Mouse (Mus musculus) neural tube, embryonic 11.5 days (tissue): ENCODE data around the gene Gng8. TPM values are rescaled to one million over a fixed set of nuclear protein-coding genes. Genes with fewer than 3 reads are reported as not detected.

Source experiments
- ATAC-seq: fragments of 200-750 bp; cut with Nextera tagmentation; 2 replicates; pipeline ENCODE4 v1.8.0; 2017; ENCODE audit warnings: moderate number of reproducible peaks, mild to moderate bottlenecking, moderate TSS enrichment, moderate library complexity; ENCODE audit not compliant: insufficient read depth, low FRiP score, low TSS enrichment
- DNase-seq: peaks from one replicate; pipeline ENCODE4 v3.0.0-alpha.2; 2015; ENCODE audit warnings: low spot score
- H3K27ac ChIP-seq: fragments of 300-500 bp; sonication (generic); 2 replicates; pipeline ENCODE4 v1.5.1; 2014; ENCODE audit warnings: low read depth, mild to moderate bottlenecking, low read length
- H3K27me3 ChIP-seq: fragments of 300-500 bp; sonication (generic); 2 replicates; pipeline ENCODE4 v1.6.1; 2014; ENCODE audit warnings: mild to moderate bottlenecking, low read length, mixed read lengths; ENCODE audit not compliant: control insufficient read depth, insufficient read depth
- H3K36me3 ChIP-seq: fragments of 300-500 bp; sonication (generic); 2 replicates; pipeline ENCODE4 v1.6.1; 2014; ENCODE audit warnings: mild to moderate bottlenecking, low read length, moderate library complexity, mixed read lengths; ENCODE audit not compliant: control insufficient read depth, insufficient read depth
- H3K4me1 ChIP-seq: fragments of 300-500 bp; sonication (generic); 2 replicates; pipeline ENCODE4 v1.6.1; 2014; ENCODE audit warnings: low read length, mixed read lengths; ENCODE audit not compliant: control insufficient read depth, insufficient read depth
- H3K4me2 ChIP-seq: fragments of 300-500 bp; sonication (generic); 2 replicates; pipeline ENCODE4 v1.6.1; 2014; ENCODE audit warnings: low read depth, mild to moderate bottlenecking, moderate library complexity
- H3K4me3 ChIP-seq: fragments of 300-500 bp; sonication (generic); 2 replicates; pipeline ENCODE4 v1.5.1; 2014; ENCODE audit warnings: low read depth, low read length
- H3K9ac ChIP-seq: fragments of 300-500 bp; sonication (generic); 2 replicates; pipeline ENCODE4 v1.6.1; 2014; ENCODE audit warnings: mild to moderate bottlenecking, low read length
- H3K9me3 ChIP-seq: fragments of 300-500 bp; sonication (generic); 2 replicates; pipeline ENCODE4 v1.6.1; 2016; ENCODE audit warnings: low read length; ENCODE audit not compliant: control insufficient read depth
- WGBS: fragments of 180-500 bp; shearing (Covaris S2); extraction: QIAGEN DNeasy Blood & Tissue Kit; methylation state at CpG from one replicate; pipeline ENCODE4 v1.1.7; 2014; 5-methylcytosine and 5-hydroxymethylcytosine counted together
- polyA plus RNA-seq: library from polyadenylated mRNA; unstranded; fragments of >200 nt; fragmentation: Nextera tagmentation; extraction: Ambion mirVana; gene quantifications from 2 replicates; pipeline ENCODE4 v1.2.1, GENCODE M21; 2014

Gng8 gene
- polyA plus RNA-seq, 1 experiment from 2014 or later, result 7.2 TPM

- peak overlapping the region; percentile 38 for H3K9ac ChIP-seq
- H3K27ac ChIP-seq, result peak overlapping the region; percentile 96
- H3K4me1 ChIP-seq, result peaks cover 15% of the 10 kb centered on the region
- DNase-seq, result no peak
- peaks cover 15% of the 10 kb centered on the region for H3K36me3 ChIP-seq
- peaks cover 19% of the 10 kb centered on the region for H3K27me3 ChIP-seq
- no peak for ATAC-seq
- H3K9me3 ChIP-seq, result no peaks in the 10 kb centered on the region
- peak overlapping the region; percentile 18; the same call in 1 of the 2 replicates for H3K4me2 ChIP-seq
- 4% methylated on average over 5 of the region's 5 CpGs for WGBS
- H3K4me3 ChIP-seq, result no peak overlapping the region
Measured at GRCm38 (mm10) chr7:16880615-16881014, 11.0 kb upstream of the Gng8 start.

DNA sequence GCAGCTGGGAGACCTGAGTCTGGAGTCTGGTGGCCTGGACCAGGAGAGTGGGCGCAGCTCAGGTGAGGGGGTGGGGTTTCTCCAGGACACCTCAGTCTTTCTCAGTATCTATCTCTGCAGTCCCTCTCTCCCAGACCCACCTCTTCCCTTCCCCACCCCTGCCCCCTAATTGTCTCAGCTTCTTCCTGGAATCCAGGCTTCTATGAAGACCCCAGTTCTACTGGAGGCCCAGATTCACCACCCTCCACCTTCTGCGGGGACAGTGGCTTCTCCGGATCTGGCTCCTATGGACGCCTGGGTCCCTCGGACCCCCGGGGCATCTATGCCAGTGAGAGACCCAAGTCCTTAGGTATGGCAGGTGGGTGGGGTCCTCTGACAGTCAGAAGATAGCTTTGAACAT is 8.4 kb upstream of the Gng8 start:
- Histone ChIP-seq H3K36me3 (peaks cover 25% of the 10 kb centered on the region), H3K27me3 (peaks cover 29% of the 10 kb centered on the region), H3K4me3 (no peak overlapping the region), H3K9me3 (peaks cover 4% of the 10 kb centered on the region; the same call in 1 of the 2 replicates), H3K27ac (no peak overlapping the region), H3K9ac (no peak overlapping the region), H3K4me2 (no peak overlapping the region), H3K4me1 (peaks cover 10% of the 10 kb centered on the region)
- ATAC-seq, result no peak
- DNase-seq, result no peak
- WGBS, result 94% methylated on average over 6 of the region's 6 CpGs

DNA sequence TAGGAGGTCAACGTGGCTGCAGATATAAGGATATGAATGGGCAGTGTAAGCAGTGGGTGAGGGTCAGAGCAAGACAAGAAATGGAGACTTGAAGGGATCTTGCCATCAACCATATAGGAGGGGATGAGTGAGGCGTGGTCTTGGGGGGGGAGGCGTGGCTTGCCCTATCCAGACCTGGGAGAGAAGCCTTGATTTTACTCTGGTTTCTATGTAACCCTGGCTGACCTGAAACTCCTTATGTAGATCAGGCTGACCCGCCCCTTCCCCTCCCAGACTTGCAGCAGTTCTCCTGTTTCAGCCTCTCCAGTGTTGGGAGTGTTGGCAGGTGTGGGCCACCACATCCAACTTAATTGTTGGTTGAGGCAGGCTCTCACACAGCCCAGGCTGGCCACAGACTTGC is 7.3 kb upstream of the Gng8 start:
- Histone ChIP-seq H3K9me3 (peaks cover 4% of the 10 kb centered on the region; the same call in 1 of the 2 replicates), H3K27ac (no peak overlapping the region), H3K4me2 (no peak overlapping the region), H3K36me3 (peaks cover 25% of the 10 kb centered on the region), H3K27me3 (peaks cover 29% of the 10 kb centered on the region), H3K4me3 (no peak overlapping the region), H3K4me1 (peaks cover 10% of the 10 kb centered on the region), H3K9ac (no peak overlapping the region)
- DNase-seq (no peak), ATAC-seq (no peak)
- WGBS, result 39% methylated on average over 4 of the region's 4 CpGs

GRCm38 (mm10) chr7:16885271-16885776 is 6.3 kb upstream of the Gng8 start:
- no peak overlapping the region for H3K27ac ChIP-seq
- peak overlapping the region; percentile 31 for H3K4me3 ChIP-seq
- H3K4me2 ChIP-seq, result peak overlapping the region; percentile 26
- H3K4me1 ChIP-seq, result peaks cover 7% of the 10 kb centered on the region
- peak; percentile 42 for DNase-seq
- H3K36me3 ChIP-seq, result peaks cover 25% of the 10 kb centered on the region
- no peak for ATAC-seq
- H3K9ac ChIP-seq, result no peak overlapping the region
- H3K27me3 ChIP-seq, result peaks cover 29% of the 10 kb centered on the region
- H3K9me3 ChIP-seq, result peaks cover 4% of the 10 kb centered on the region; the same call in 1 of the 2 replicates
- WGBS, result 12% methylated on average over 76 of the region's 95 CpGs

GRCm38 (mm10) chr7:16885905-16886304 is 5.7 kb upstream of the Gng8 start:
- Histone ChIP-seq H3K36me3 (peaks cover 25% of the 10 kb centered on the region), H3K9me3 (peaks cover 4% of the 10 kb centered on the region; the same call in 1 of the 2 replicates), H3K4me1 (peaks cover 5% of the 10 kb centered on the region), H3K27ac (no peak overlapping the region), H3K9ac (no peak overlapping the region), H3K27me3 (peaks cover 29% of the 10 kb centered on the region), H3K4me2 (no peak overlapping the region; the same call in 1 of the 2 replicates), H3K4me3 (peak overlapping the region; percentile 31)
- ATAC-seq (no peak), DNase-seq (no peak)
- 43% methylated on average over 58 of the region's 59 CpGs for WGBS

GRCm38 (mm10) chr7:16890536-16890935 is 1.1 kb upstream of the Gng8 start:
- 44% methylated on average over 6 of the region's 6 CpGs for WGBS
- H3K9me3 ChIP-seq, result peaks cover 4% of the 10 kb centered on the region; the same call in 1 of the 2 replicates
- H3K9ac ChIP-seq, result peak overlapping the region; percentile 39
- no peak overlapping the region for H3K4me3 ChIP-seq
- H3K27ac ChIP-seq, result peak overlapping the region; percentile 9
- no peak for DNase-seq
- peaks cover 29% of the 10 kb centered on the region for H3K4me1 ChIP-seq
- ATAC-seq, result no peak
- H3K27me3 ChIP-seq, result peaks cover 32% of the 10 kb centered on the region
- H3K4me2 ChIP-seq, result peak overlapping the region; percentile 42
- H3K36me3 ChIP-seq, result peaks cover 10% of the 10 kb centered on the region

DNA sequence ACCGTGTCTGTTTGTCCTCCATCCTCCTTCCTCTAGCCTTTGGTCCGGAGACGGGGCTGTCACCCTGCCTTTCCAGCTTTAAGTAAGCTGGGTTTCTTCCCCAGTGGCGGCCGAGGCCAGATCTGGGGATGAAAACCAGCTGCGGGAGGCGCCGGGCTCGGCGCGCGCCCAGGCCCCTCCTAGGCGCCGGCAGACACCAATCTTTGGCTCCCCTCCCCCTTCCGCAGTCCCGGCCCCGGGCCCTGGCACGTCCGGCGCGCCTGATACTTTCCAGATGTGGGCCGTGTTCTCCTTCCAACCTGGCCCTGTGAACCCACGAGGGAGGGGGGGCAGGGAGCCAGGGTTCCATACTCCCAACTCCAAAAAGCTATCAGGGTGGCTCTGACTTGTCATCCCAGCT is 642 bp upstream of the Gng8 start:
- Histone ChIP-seq H3K27ac (peak overlapping the region; percentile 9), H3K4me3 (no peak overlapping the region), H3K27me3 (peaks cover 28% of the 10 kb centered on the region), H3K36me3 (peaks cover 6% of the 10 kb centered on the region), H3K9me3 (peaks cover 2% of the 10 kb centered on the region; the same call in 1 of the 2 replicates), H3K4me1 (peaks cover 30% of the 10 kb centered on the region), H3K9ac (peak overlapping the region; percentile 39), H3K4me2 (peak overlapping the region; percentile 42)
- WGBS, result 1% methylated on average over 23 of the region's 23 CpGs
- DNase-seq (peak; percentile 82), ATAC-seq (no peak)

GRCm38 (mm10) chr7:16892352-16892730 is 755 bp downstream of the Gng8 start:
- DNase-seq (no peak), ATAC-seq (no peak)
- Histone ChIP-seq H3K9me3 (no peaks in the 10 kb centered on the region), H3K4me3 (0 out of 2 replicates have a peak overlapping the region, but pooled peaks have one; percentile 4), H3K27me3 (peaks cover 21% of the 10 kb centered on the region), H3K27ac (no peak overlapping the region), H3K4me1 (peaks cover 30% of the 10 kb centered on the region), H3K9ac (no peak overlapping the region), H3K36me3 (no peaks in the 10 kb centered on the region), H3K4me2 (peak overlapping the region; percentile 42)
- 44% methylated on average over 9 of the region's 9 CpGs for WGBS

GRCm38 (mm10) chr7:16893612-16894011 is 2.0 kb downstream of the Gng8 start:
- no peaks in the 10 kb centered on the region for H3K36me3 ChIP-seq
- ATAC-seq, result no peak
- no peak overlapping the region for H3K4me3 ChIP-seq
- no peak overlapping the region for H3K27ac ChIP-seq
- WGBS, result 7% methylated on average over 5 of the region's 6 CpGs
- H3K27me3 ChIP-seq, result peaks cover 21% of the 10 kb centered on the region
- H3K4me1 ChIP-seq, result peaks cover 30% of the 10 kb centered on the region
- no peaks in the 10 kb centered on the region for H3K9me3 ChIP-seq
- DNase-seq, result no peak
- no peak overlapping the region; the same call in 1 of the 2 replicates for H3K4me2 ChIP-seq
- no peak overlapping the region for H3K9ac ChIP-seq
